In genomic region chr9:65205049-65205815, GRCm38 (mm10) we compare ENCODE assay signal across 25 mouse cellular contexts. TPM values are rescaled to one million over a fixed set of nuclear protein-coding genes. Genes with fewer than 3 reads are reported as not detected.
DNase-seq lines count a peak whose midpoint lies in the region; ATAC-seq and TF ChIP-seq lines count a peak whose summit lies in the region.
"Had no signal": no experiment of that assay in that cellular context is flagged by ENCODE, and none has a peak within 500 bp of the region (broad histone marks: within the 10 kb centered on the region; RNA-seq: fewer than 3 reads in every experiment).

No protein-coding gene starts in this region.

- peak overlapping the region; percentile 3 for H3K4me2 ChIP-seq in myocyte (ENCODE audit: low read depth)
- no peak overlapping the region for H3K4me2 ChIP-seq in midbrain, embryonic 13.5 days (replicated peaks)
- H3K4me2 ChIP-seq in forebrain, embryonic 16.5 days (ENCODE audit: low read length) = no peak overlapping the region
- H3K4me2 ChIP-seq: embryonic facial prominence, embryonic 15.5 days; hindbrain, embryonic 13.5 days; limb, embryonic 12.5 days; liver, embryonic 12.5 days; lung, embryonic 15.5 days had no signal

- peak; percentile 45 for DNase-seq in gastrocnemius, postnatal 25 days
- DNase-seq in gastrocnemius, adult 8-10 months (ENCODE audit: low spot score in 2 of 2) = no peak
- peak; percentile 50 to 75 for DNase-seq in kidney, postnatal 25 days
- DNase-seq in kidney, postnatal 10 days = no peak
- peak; percentile 33 for DNase-seq in CD4-positive helper T cell, adult 2 months (ENCODE audit: low read depth, low spot score)
- DNase-seq: adrenal gland, postnatal 14 days; cerebellum, adult 8-10 months; cerebellum, postnatal 36 days; embryo, embryonic 11 days; heart, adult 18-20 months; heart, postnatal 36 days had no signal

- no peak for ATAC-seq in midbrain, embryonic 13.5 days
- ATAC-seq in forebrain, embryonic 16.5 days = no peak
- ATAC-seq: forebrain, embryonic 14.5 days; liver, embryonic 12.5 days had no signal

- no peak overlapping the region for H3K27ac ChIP-seq in midbrain, embryonic 13.5 days
- H3K27ac ChIP-seq in forebrain, embryonic 16.5 days (ENCODE audit: low read length) = no peak overlapping the region
- H3K27ac ChIP-seq: embryonic facial prominence, embryonic 15.5 days; hindbrain, embryonic 13.5 days; layer of hippocampus, adult 2 months; limb, embryonic 12.5 days; liver, embryonic 12.5 days; lung, embryonic 15.5 days; stomach, postnatal 0 days had no signal

- no peak overlapping the region for H3K4me3 ChIP-seq in myocyte
- H3K4me3 ChIP-seq in midbrain, embryonic 13.5 days (replicated peaks) = no peak overlapping the region
- no peak overlapping the region for H3K4me3 ChIP-seq in forebrain, embryonic 16.5 days (replicated peaks; ENCODE audit: low read length)
- H3K4me3 ChIP-seq: embryonic facial prominence, embryonic 15.5 days; hindbrain, embryonic 13.5 days; layer of hippocampus, adult 2 months; limb, embryonic 12.5 days; liver, embryonic 12.5 days; lung, embryonic 15.5 days had no signal

- H3K9ac ChIP-seq in midbrain, embryonic 13.5 days (replicated peaks) = no peak overlapping the region
- no peak overlapping the region for H3K9ac ChIP-seq in forebrain, embryonic 16.5 days (replicated peaks; ENCODE audit: low read depth, low read length)
- H3K9ac ChIP-seq: embryonic facial prominence, embryonic 15.5 days; hindbrain, embryonic 13.5 days; limb, embryonic 12.5 days; liver, embryonic 12.5 days; lung, embryonic 15.5 days had no signal

- no peak overlapping the region for H3ac ChIP-seq in myocyte (ENCODE audit: control insufficient read depth, insufficient read length)

- no peaks in the 10 kb centered on the region for H3K27me3 ChIP-seq in myocyte (ENCODE audit: control insufficient read depth, insufficient read depth, insufficient read length)
- H3K27me3 ChIP-seq in midbrain, embryonic 13.5 days = no peaks in the 10 kb centered on the region
- H3K27me3 ChIP-seq in forebrain, embryonic 16.5 days (replicated peaks; ENCODE audit: control insufficient read depth, insufficient read depth, low read length) = no peaks in the 10 kb centered on the region
- H3K27me3 ChIP-seq: embryonic facial prominence, embryonic 15.5 days; hindbrain, embryonic 13.5 days; limb, embryonic 12.5 days; liver, embryonic 12.5 days; lung, embryonic 15.5 days had no signal

- TF ChIP-seq POLR2A in myocyte (IDR thresholded peaks at IDR 0.05; ENCODE audit: insufficient read length, low read depth) = no peak

- no peaks in the 10 kb centered on the region for H3K79me2 ChIP-seq in myocyte (ENCODE audit: control insufficient read depth, insufficient read depth)

- no peaks in the 10 kb centered on the region for H3K36me3 ChIP-seq in myocyte (ENCODE audit: control insufficient read depth, insufficient read depth)
- no peaks in the 10 kb centered on the region for H3K36me3 ChIP-seq in midbrain, embryonic 13.5 days
- no peaks in the 10 kb centered on the region for H3K36me3 ChIP-seq in forebrain, embryonic 16.5 days (ENCODE audit: control insufficient read depth, insufficient read depth)
- H3K36me3 ChIP-seq: embryonic facial prominence, embryonic 15.5 days; hindbrain, embryonic 13.5 days; limb, embryonic 12.5 days; liver, embryonic 12.5 days; lung, embryonic 15.5 days had no signal

- H3K4me1 ChIP-seq in midbrain, embryonic 13.5 days (replicated peaks) = no peaks in the 10 kb centered on the region
- no peaks in the 10 kb centered on the region for H3K4me1 ChIP-seq in forebrain, embryonic 16.5 days (replicated peaks; ENCODE audit: control insufficient read depth, insufficient read depth, low read length)
- H3K4me1 ChIP-seq: hindbrain, embryonic 13.5 days had no signal

- no peaks in the 10 kb centered on the region for H3K9me3 ChIP-seq in midbrain, embryonic 13.5 days
- no peaks in the 10 kb centered on the region for H3K9me3 ChIP-seq in forebrain, embryonic 16.5 days (ENCODE audit: control insufficient read depth, low read length)
- H3K9me3 ChIP-seq: embryonic facial prominence, embryonic 15.5 days; hindbrain, embryonic 13.5 days; limb, embryonic 12.5 days; liver, embryonic 12.5 days; lung, embryonic 15.5 days had no signal

- WGBS in midbrain, embryonic 13.5 days = 77% methylated on average over 11 of the region's 11 CpGs
- WGBS in forebrain, embryonic 16.5 days = 76% methylated on average over 11 of the region's 11 CpGs

TF ChIP-seq in myocyte, 11 proteins besides CTCF, POLR2A, EP300 and RAD21:
- TF ChIP-seq POLR2AphosphoS2 (IDR thresholded peaks at IDR 0.05; ENCODE audit: insufficient read length, low read depth) = no peak
- TF ChIP-seq MYOG (IDR thresholded peaks at IDR 0.05; ENCODE audit: control insufficient read depth in 1 of 3, insufficient read depth in 1 of 3, insufficient read length in 2 of 3, low read depth in 2 of 3) = no peak
- TF ChIP-seq TCF3 (IDR thresholded peaks at IDR 0.05; ENCODE audit: insufficient read length, low read depth) = no peak
- TF ChIP-seq E2F4 (IDR thresholded peaks at IDR 0.05; ENCODE audit: insufficient read depth) = no peak
- TF ChIP-seq MAX (IDR thresholded peaks at IDR 0.05; ENCODE audit: low read depth) = no peak
- no peak for TF ChIP-seq SRF (IDR thresholded peaks at IDR 0.05; ENCODE audit: control insufficient read depth, insufficient read length, low read depth)
- no peak for TF ChIP-seq USF1 (IDR thresholded peaks at IDR 0.05; ENCODE audit: low read depth)
- TF ChIP-seq TCF12 (IDR thresholded peaks at IDR 0.05; ENCODE audit: insufficient read depth, poor library complexity, severe bottlenecking) = no peak
- no peak for TF ChIP-seq CEBPB (IDR thresholded peaks at IDR 0.05; ENCODE audit: insufficient read depth, poor library complexity, severe bottlenecking)
- TF ChIP-seq MYOD1 (IDR thresholded peaks at IDR 0.05; ENCODE audit: control insufficient read depth in 1 of 3, insufficient read length in 2 of 3, low read depth in 2 of 3) = no peak
- TF ChIP-seq REST (IDR thresholded peaks at IDR 0.05; ENCODE audit: insufficient read depth, insufficient read length) = no peak

RNA-seq across cellular contexts. Expression of gene Parp16, which starts 10.1 kb away (rescaled TPM):
- total RNA-seq in gastrocnemius, postnatal 25 days (2021) = 1 to 10 TPM; 3.8 to 5.3 TPM
- 1 to 10 TPM; 3.3 to 5.2 (median 4.1) TPM for total RNA-seq in gastrocnemius, adult 8-10 months (2022)
- polyA plus RNA-seq in myocyte (2012; fragmentation: generic; extraction: Trizol) = 2.2 TPM
- 4.8 and 5.6 TPM in 2 replicates for polyA plus RNA-seq in midbrain, embryonic 13.5 days (2015; fragmentation: Nextera tagmentation; extraction: Ambion mirVana)
- 5.4 and 6.6 TPM in 2 replicates for polyA plus RNA-seq in forebrain, embryonic 16.5 days (2015; fragmentation: Nextera tagmentation; extraction: Ambion mirVana)

RNA-seq across cellular contexts. Expression of gene Cilp, which starts 59.7 kb away (rescaled TPM):
- total RNA-seq in gastrocnemius, postnatal 25 days (2021) = 100 to 1,000 TPM in 1 of 2 experiments, 10 to 100 TPM in 1; 28.8 to 105 TPM
- total RNA-seq in gastrocnemius, adult 8-10 months (2022) = 10 to 100 TPM in 2 of 4 experiments, 1 to 10 TPM in 2; 3.3 to 14.7 (median 9.6) TPM
- 0.29 TPM for polyA plus RNA-seq in myocyte (2012; fragmentation: generic; extraction: Trizol)
- 0.24 and 0.30 TPM in 2 replicates for polyA plus RNA-seq in midbrain, embryonic 13.5 days (2015; fragmentation: Nextera tagmentation; extraction: Ambion mirVana)
- polyA plus RNA-seq in forebrain, embryonic 16.5 days (2015; fragmentation: Nextera tagmentation; extraction: Ambion mirVana) = 0.18 and 0.20 TPM in 2 replicates
- total RNA-seq: layer of hippocampus, postnatal 25 days; neutrophil, adult 5-6 weeks had no signal
- polyA plus RNA-seq: heart, embryonic 14.5 days had no signal

Comparison
In these comparisons a context has a peak if more than half of its experiments do, and no peak if none do; other contexts are left out.
1. DNase-seq: peak in gastrocnemius, postnatal 25 days (single experiment), kidney, postnatal 25 days (2 of 2) and CD4-positive helper T cell, adult 2 months (single experiment); none in gastrocnemius, adult 8-10 months (0 of 2) and kidney, postnatal 10 days (single experiment).